ENCODE assay signal across 13 mouse cellular contexts in genomic region chr1:138920082-138920481, GRCm38 (mm10).
"Had no signal": no experiment of that assay in that cellular context is flagged by ENCODE, and none has a peak within 500 bp of the region (broad histone marks: within the 10 kb centered on the region; RNA-seq: fewer than 3 reads in every experiment).

No protein-coding gene starts in this region.

- H3K4me1 ChIP-seq: limb, embryonic 13.5 days; midbrain, embryonic 10.5 days; neural tube, embryonic 15.5 days had no signal

- DNase-seq: kidney, adult 8-10 months; kidney, postnatal 25 days; lung, adult 18-20 months; midbrain, embryonic 14.5 days; right cerebral cortex, adult 18-20 months; right cerebral cortex, postnatal 25 days; thymus, adult 18-20 months; thymus, postnatal 14 days had no signal

- H3K4me3 ChIP-seq: limb, embryonic 13.5 days; midbrain, embryonic 10.5 days; myocyte; neural tube, embryonic 15.5 days had no signal

- H3K27ac ChIP-seq: limb, embryonic 13.5 days; midbrain, embryonic 10.5 days; neural tube, embryonic 15.5 days had no signal

- H3K36me3 ChIP-seq: limb, embryonic 13.5 days; midbrain, embryonic 10.5 days; neural tube, embryonic 15.5 days had no signal

- H3K27me3 ChIP-seq: limb, embryonic 13.5 days; neural tube, embryonic 15.5 days had no signal

- ATAC-seq: intestine, postnatal 0 days had no signal

- H3K9me3 ChIP-seq: limb, embryonic 13.5 days; midbrain, embryonic 10.5 days; neural tube, embryonic 15.5 days had no signal

- H3K4me2 ChIP-seq: limb, embryonic 13.5 days; neural tube, embryonic 15.5 days had no signal

- H3K9ac ChIP-seq: limb, embryonic 13.5 days; neural tube, embryonic 15.5 days had no signal
